Mouse (Mus musculus): ENCODE data around the gene Slc16a12. TPM values are rescaled to one million over a fixed set of nuclear protein-coding genes. Genes with fewer than 3 reads are reported as not detected.

The Slc16a12 gene
- polyA plus RNA-seq, 1 experiment from 2014 or later: 2.4 TPM

GRCm38 (mm10) chr19:34706261-34706660 is 40.8 kb downstream of the Slc16a12 start:
- peak; percentile 41; the same call in 1 of the 2 replicates for ATAC-seq (ENCODE audit: low read depth)
- H3K9me3 ChIP-seq (ENCODE audit: control insufficient read depth, low read length): no peaks in the 10 kb centered on the region
- no peak overlapping the region for H3K4me2 ChIP-seq (ENCODE audit: low read depth, low read length)
- H3K27ac ChIP-seq (replicated peaks; ENCODE audit: low read depth, low read length): no peak overlapping the region
- H3K36me3 ChIP-seq (ENCODE audit: control insufficient read depth, insufficient read depth, low read length): no peaks in the 10 kb centered on the region
- peak; percentile 11 for DNase-seq (ENCODE audit: low spot score)
- H3K4me1 ChIP-seq (ENCODE audit: control insufficient read depth, insufficient read depth, low read length): no peaks in the 10 kb centered on the region
- 60% methylated on average over 6 of the region's 6 CpGs for WGBS
- H3K4me3 ChIP-seq (ENCODE audit: low read depth, low read length): no peak overlapping the region
- H3K9ac ChIP-seq (ENCODE audit: low read depth, low read length): no peak overlapping the region
- H3K27me3 ChIP-seq (replicated peaks; ENCODE audit: control insufficient read depth, insufficient read depth, low read length): no peaks in the 10 kb centered on the region

- WGBS: 93% methylated on average over 1 of the region's 1 CpGs
- Histone ChIP-seq H3K9me3 (ENCODE audit: control insufficient read depth, low read length) (no peaks in the 10 kb centered on the region), H3K27me3 (replicated peaks; ENCODE audit: control insufficient read depth, insufficient read depth, low read length) (no peaks in the 10 kb centered on the region), H3K4me1 (ENCODE audit: control insufficient read depth, insufficient read depth, low read length) (no peaks in the 10 kb centered on the region), H3K4me2 (ENCODE audit: low read depth, low read length) (no peak overlapping the region), H3K36me3 (ENCODE audit: control insufficient read depth, insufficient read depth, low read length) (no peaks in the 10 kb centered on the region), H3K27ac (replicated peaks; ENCODE audit: low read depth, low read length) (no peak overlapping the region), H3K9ac (ENCODE audit: low read depth, low read length) (no peak overlapping the region), H3K4me3 (ENCODE audit: low read depth, low read length) (no peak overlapping the region)
- ATAC-seq (ENCODE audit: low read depth) (no peak), DNase-seq (ENCODE audit: low spot score) (no peak)
Measured at GRCm38 (mm10) chr19:34705141-34705540, 41.9 kb downstream of the Slc16a12 start.

- WGBS: 85% methylated on average over 2 of the region's 2 CpGs
- Histone ChIP-seq H3K4me2 (ENCODE audit: low read depth, low read length) (no peak overlapping the region), H3K27me3 (replicated peaks; ENCODE audit: control insufficient read depth, insufficient read depth, low read length) (no peaks in the 10 kb centered on the region), H3K9me3 (ENCODE audit: control insufficient read depth, low read length) (no peaks in the 10 kb centered on the region), H3K27ac (replicated peaks; ENCODE audit: low read depth, low read length) (no peak overlapping the region), H3K4me3 (ENCODE audit: low read depth, low read length) (no peak overlapping the region), H3K9ac (ENCODE audit: low read depth, low read length) (no peak overlapping the region), H3K36me3 (ENCODE audit: control insufficient read depth, insufficient read depth, low read length) (no peaks in the 10 kb centered on the region), H3K4me1 (ENCODE audit: control insufficient read depth, insufficient read depth, low read length) (no peaks in the 10 kb centered on the region)
- ATAC-seq (ENCODE audit: low read depth) (no peak), DNase-seq (ENCODE audit: low spot score) (no peak)
Measured at GRCm38 (mm10) chr19:34699300-34699699, 47.8 kb downstream of the Slc16a12 start.

GRCm38 (mm10) chr19:34698852-34699251 is 48.2 kb downstream of the Slc16a12 start:
- Histone ChIP-seq H3K4me3 (ENCODE audit: low read depth, low read length) (no peak overlapping the region), H3K27me3 (replicated peaks; ENCODE audit: control insufficient read depth, insufficient read depth, low read length) (no peaks in the 10 kb centered on the region), H3K4me2 (ENCODE audit: low read depth, low read length) (no peak overlapping the region), H3K9me3 (ENCODE audit: control insufficient read depth, low read length) (no peaks in the 10 kb centered on the region), H3K36me3 (ENCODE audit: control insufficient read depth, insufficient read depth, low read length) (no peaks in the 10 kb centered on the region), H3K4me1 (ENCODE audit: control insufficient read depth, insufficient read depth, low read length) (no peaks in the 10 kb centered on the region), H3K27ac (replicated peaks; ENCODE audit: low read depth, low read length) (no peak overlapping the region), H3K9ac (ENCODE audit: low read depth, low read length) (no peak overlapping the region)
- DNase-seq (ENCODE audit: low spot score): no peak
- 76% methylated on average over 1 of the region's 1 CpGs for WGBS
- ATAC-seq (ENCODE audit: low read depth): no peak

GRCm38 (mm10) chr19:34698432-34698831 is 48.7 kb downstream of the Slc16a12 start:
- no peak overlapping the region for H3K27ac ChIP-seq (replicated peaks; ENCODE audit: low read depth, low read length)
- no peak overlapping the region for H3K9ac ChIP-seq (ENCODE audit: low read depth, low read length)
- no peaks in the 10 kb centered on the region for H3K27me3 ChIP-seq (replicated peaks; ENCODE audit: control insufficient read depth, insufficient read depth, low read length)
- WGBS: 89% methylated on average over 3 of the region's 3 CpGs
- ATAC-seq (ENCODE audit: low read depth): no peak
- no peak overlapping the region for H3K4me2 ChIP-seq (ENCODE audit: low read depth, low read length)
- H3K36me3 ChIP-seq (ENCODE audit: control insufficient read depth, insufficient read depth, low read length): no peaks in the 10 kb centered on the region
- no peaks in the 10 kb centered on the region for H3K4me1 ChIP-seq (ENCODE audit: control insufficient read depth, insufficient read depth, low read length)
- no peak for DNase-seq (ENCODE audit: low spot score)
- no peaks in the 10 kb centered on the region for H3K9me3 ChIP-seq (ENCODE audit: control insufficient read depth, low read length)
- H3K4me3 ChIP-seq (ENCODE audit: low read depth, low read length): no peak overlapping the region

GRCm38 (mm10) chr19:34697461-34697860 is 49.6 kb downstream of the Slc16a12 start:
- Histone ChIP-seq H3K4me3 (ENCODE audit: low read depth, low read length) (no peak overlapping the region), H3K9me3 (ENCODE audit: control insufficient read depth, low read length) (no peaks in the 10 kb centered on the region), H3K4me1 (ENCODE audit: control insufficient read depth, insufficient read depth, low read length) (no peaks in the 10 kb centered on the region), H3K9ac (ENCODE audit: low read depth, low read length) (no peak overlapping the region), H3K27me3 (replicated peaks; ENCODE audit: control insufficient read depth, insufficient read depth, low read length) (no peaks in the 10 kb centered on the region), H3K4me2 (ENCODE audit: low read depth, low read length) (no peak overlapping the region), H3K27ac (replicated peaks; ENCODE audit: low read depth, low read length) (no peak overlapping the region), H3K36me3 (ENCODE audit: control insufficient read depth, insufficient read depth, low read length) (no peaks in the 10 kb centered on the region)
- WGBS: 57% methylated on average over 2 of the region's 2 CpGs
- no peak for DNase-seq (ENCODE audit: low spot score)
- ATAC-seq (ENCODE audit: low read depth): no peak

- ATAC-seq (ENCODE audit: low read depth) (no peak), DNase-seq (ENCODE audit: low spot score) (peak; percentile 36)
- 85% methylated on average over 8 of the region's 8 CpGs for WGBS
- Histone ChIP-seq H3K36me3 (ENCODE audit: control insufficient read depth, insufficient read depth, low read length) (no peaks in the 10 kb centered on the region), H3K9ac (ENCODE audit: low read depth, low read length) (no peak overlapping the region), H3K27me3 (replicated peaks; ENCODE audit: control insufficient read depth, insufficient read depth, low read length) (no peaks in the 10 kb centered on the region), H3K4me2 (ENCODE audit: low read depth, low read length) (no peak overlapping the region), H3K4me1 (ENCODE audit: control insufficient read depth, insufficient read depth, low read length) (no peaks in the 10 kb centered on the region), H3K9me3 (ENCODE audit: control insufficient read depth, low read length) (no peaks in the 10 kb centered on the region), H3K4me3 (ENCODE audit: low read depth, low read length) (no peak overlapping the region), H3K27ac (replicated peaks; ENCODE audit: low read depth, low read length) (no peak overlapping the region)
Measured at GRCm38 (mm10) chr19:34696352-34696986, 50.6 kb downstream of the Slc16a12 start.

GRCm38 (mm10) chr19:34691402-34691801 is 55.7 kb downstream of the Slc16a12 start:
- H3K4me2 ChIP-seq (ENCODE audit: low read depth, low read length): no peak overlapping the region
- no peak overlapping the region for H3K9ac ChIP-seq (ENCODE audit: low read depth, low read length)
- H3K27me3 ChIP-seq (replicated peaks; ENCODE audit: control insufficient read depth, insufficient read depth, low read length): no peaks in the 10 kb centered on the region
- no peaks in the 10 kb centered on the region for H3K9me3 ChIP-seq (ENCODE audit: control insufficient read depth, low read length)
- no peaks in the 10 kb centered on the region for H3K36me3 ChIP-seq (ENCODE audit: control insufficient read depth, insufficient read depth, low read length)
- no peak overlapping the region for H3K4me3 ChIP-seq (ENCODE audit: low read depth, low read length)
- DNase-seq (ENCODE audit: low spot score) (no peak), ATAC-seq (ENCODE audit: low read depth) (no peak)
- H3K4me1 ChIP-seq (ENCODE audit: control insufficient read depth, insufficient read depth, low read length): no peaks in the 10 kb centered on the region
- no peak overlapping the region for H3K27ac ChIP-seq (replicated peaks; ENCODE audit: low read depth, low read length)
- 82% methylated on average over 6 of the region's 6 CpGs for WGBS

GRCm38 (mm10) chr19:34685530-34685929 is 61.6 kb downstream of the Slc16a12 start:
- Histone ChIP-seq H3K4me1 (ENCODE audit: control insufficient read depth, insufficient read depth, low read length) (no peaks in the 10 kb centered on the region), H3K27me3 (replicated peaks; ENCODE audit: control insufficient read depth, insufficient read depth, low read length) (no peaks in the 10 kb centered on the region), H3K9ac (ENCODE audit: low read depth, low read length) (no peak overlapping the region), H3K4me2 (ENCODE audit: low read depth, low read length) (no peak overlapping the region), H3K9me3 (ENCODE audit: control insufficient read depth, low read length) (no peaks in the 10 kb centered on the region), H3K4me3 (ENCODE audit: low read depth, low read length) (no peak overlapping the region), H3K27ac (replicated peaks; ENCODE audit: low read depth, low read length) (no peak overlapping the region), H3K36me3 (ENCODE audit: control insufficient read depth, insufficient read depth, low read length) (no peaks in the 10 kb centered on the region)
- DNase-seq (ENCODE audit: low spot score): no peak
- WGBS: 94% methylated on average over 1 of the region's 1 CpGs
- no peak for ATAC-seq (ENCODE audit: low read depth)

Data from embryonic facial prominence, embryonic 14.5 days (tissue).